12 mouse cellular contexts compared by ENCODE assay signal in the genomic region with DNA sequence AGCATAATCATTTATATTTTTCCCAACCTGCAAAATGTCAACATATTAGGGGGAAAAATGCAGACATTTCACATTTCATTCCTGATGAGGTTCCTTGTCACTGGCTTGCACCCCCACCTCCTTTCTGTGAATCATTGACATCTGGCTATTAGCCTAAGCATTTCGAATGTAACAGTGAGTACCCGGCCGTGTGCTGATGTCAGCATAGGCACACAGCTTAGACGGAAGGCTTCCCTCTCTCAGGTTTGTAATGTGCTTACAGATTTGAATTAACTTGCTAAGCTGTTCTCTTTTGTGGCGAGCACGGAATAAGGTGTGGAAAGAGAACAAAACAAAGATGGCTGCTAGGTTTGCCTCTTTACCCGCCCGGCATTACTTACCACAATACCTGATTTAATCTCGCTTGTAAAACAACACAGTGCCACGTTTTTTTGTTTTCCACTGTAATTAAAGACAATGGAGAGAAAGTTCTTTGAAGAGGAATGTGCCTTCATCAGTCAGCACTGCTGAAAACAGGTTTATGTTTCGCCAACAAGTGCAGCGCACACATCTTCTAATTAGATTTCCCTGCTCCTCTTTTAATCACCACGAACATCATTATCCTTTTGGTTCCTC.
A peak's percentile ranks its signal among the peaks of the same experiment; 100 is the strongest.
DNase-seq lines count a peak whose midpoint lies in the region; ATAC-seq and TF ChIP-seq lines count a peak whose summit lies in the region.
"Had no signal": no experiment of that assay in that cellular context is flagged by ENCODE, and none has a peak within 500 bp of the region (broad histone marks: within the 10 kb centered on the region; RNA-seq: fewer than 3 reads in every experiment).

No protein-coding gene starts in this region.

- no peaks in the 10 kb centered on the region for H3K27me3 ChIP-seq in midbrain, embryonic 16.5 days (ENCODE audit: control insufficient read depth, insufficient read depth, low read depth, low read length)
- H3K27me3 ChIP-seq: liver, embryonic 13.5 days had no signal

- H3K36me3 ChIP-seq in midbrain, embryonic 16.5 days (ENCODE audit: control insufficient read depth, insufficient read depth, low read length) = no peaks in the 10 kb centered on the region
- H3K36me3 ChIP-seq: embryonic facial prominence, embryonic 10.5 days; liver, embryonic 13.5 days had no signal

- intact Hi-C loops in left cerebral cortex, postnatal 14 days (cut with DNase I) = no loop called here

- peak overlapping the region; percentile 25; the same call in 1 of the 2 replicates for H3K27ac ChIP-seq in midbrain, embryonic 16.5 days (ENCODE audit: low read length)
- H3K27ac ChIP-seq: embryonic facial prominence, embryonic 10.5 days; liver, embryonic 13.5 days had no signal

- no peak overlapping the region for H3K9ac ChIP-seq in midbrain, embryonic 16.5 days (ENCODE audit: low read depth, low read length)
- H3K9ac ChIP-seq: liver, embryonic 13.5 days had no signal

- peak; percentile 36 for DNase-seq in Muller cell, postnatal 12 days (ENCODE audit: inconsistent ontology term)
- peak; percentile 61 for DNase-seq in brain, embryonic 14.5 days (ENCODE audit: low read depth)
- DNase-seq in kidney, adult 8-10 months = peak; percentile 13 to 27
- DNase-seq in left cerebral cortex, postnatal 14 days (ENCODE audit: low spot score in 2 of 2) = no peak
- DNase-seq in adrenal gland, postnatal 10 days = no peak
- no peak for DNase-seq in thymus, postnatal 14 days
- DNase-seq: cerebellum, adult 8-10 months; liver, embryonic 13.5 days; lung, postnatal 36 days; thymus, postnatal 4 days had no signal

- ATAC-seq in midbrain, embryonic 16.5 days = peak; percentile 32; the same call in 1 of the 2 replicates

- 62% methylated on average over 13 of the region's 13 CpGs for WGBS in midbrain, embryonic 16.5 days

- no peak for TF ChIP-seq POLR2A in brain, embryonic 14.5 days (IDR thresholded peaks at IDR 0.05; ENCODE audit: borderline replicate concordance, extremely low read depth, insufficient read depth, insufficient read length, poor library complexity, severe bottlenecking)

- TF ChIP-seq CTCF in brain, embryonic 14.5 days (IDR thresholded peaks at IDR 0.05; ENCODE audit: borderline replicate concordance, extremely low read depth, insufficient read depth, insufficient read length) = no peak

- H3K4me1 ChIP-seq in midbrain, embryonic 16.5 days (ENCODE audit: control insufficient read depth, insufficient read depth, low read length) = no peaks in the 10 kb centered on the region
- H3K4me1 ChIP-seq: embryonic facial prominence, embryonic 10.5 days; liver, embryonic 13.5 days had no signal

- no peaks in the 10 kb centered on the region for H3K9me3 ChIP-seq in midbrain, embryonic 16.5 days (replicated peaks; ENCODE audit: control insufficient read depth, low read length, poor library complexity, severe bottlenecking)
- H3K9me3 ChIP-seq: embryonic facial prominence, embryonic 10.5 days; liver, embryonic 13.5 days had no signal

- H3K4me2 ChIP-seq in midbrain, embryonic 16.5 days (ENCODE audit: low read length) = no peak overlapping the region
- H3K4me2 ChIP-seq: liver, embryonic 13.5 days had no signal

- H3K4me3 ChIP-seq in midbrain, embryonic 16.5 days (ENCODE audit: low read depth, low read length) = no peak overlapping the region
- H3K4me3 ChIP-seq: embryonic facial prominence, embryonic 10.5 days; liver, embryonic 13.5 days had no signal

Comparison
In these comparisons a context has a peak if more than half of its experiments do, and no peak if none do; other contexts are left out.
1. DNase-seq: peak in Muller cell, postnatal 12 days (single experiment), brain, embryonic 14.5 days (single experiment) and kidney, adult 8-10 months (2 of 2); none in left cerebral cortex, postnatal 14 days (0 of 2), adrenal gland, postnatal 10 days (single experiment) and thymus, postnatal 14 days (single experiment).